Mouse (Mus musculus) adrenal gland, adult 18-20 months (tissue): ENCODE measurements around the gene Gpr162. TPM values are rescaled to one million over a fixed set of nuclear protein-coding genes. Genes with fewer than 3 reads are reported as not detected.
A peak's percentile ranks its signal among the peaks of the same experiment; 100 is the strongest.
"Not testable (repeated sequence)": the region's sequence is repeated elsewhere in the genome, so short reads cannot be mapped to it uniquely, and the experiment has no call there.

ENCODE experiments used
- DNase-seq, 2 experiments: peaks; one replicate each; pipeline ENCODE4 v3.0.0; 2021 to 2022; ENCODE audit warnings: low spot score in 2 of 2
- total RNA-seq, 2 experiments: library from RNA; stranded (reverse); gene quantifications; 1 replicate in 1 of 2; 2 replicates in 1 of 2; pipeline ENCODE4 v1.2.3; 2021

Gpr162 gene
- total RNA-seq, 2 experiments from 2014 or later = 0.76 to 1.8 TPM

DNA sequence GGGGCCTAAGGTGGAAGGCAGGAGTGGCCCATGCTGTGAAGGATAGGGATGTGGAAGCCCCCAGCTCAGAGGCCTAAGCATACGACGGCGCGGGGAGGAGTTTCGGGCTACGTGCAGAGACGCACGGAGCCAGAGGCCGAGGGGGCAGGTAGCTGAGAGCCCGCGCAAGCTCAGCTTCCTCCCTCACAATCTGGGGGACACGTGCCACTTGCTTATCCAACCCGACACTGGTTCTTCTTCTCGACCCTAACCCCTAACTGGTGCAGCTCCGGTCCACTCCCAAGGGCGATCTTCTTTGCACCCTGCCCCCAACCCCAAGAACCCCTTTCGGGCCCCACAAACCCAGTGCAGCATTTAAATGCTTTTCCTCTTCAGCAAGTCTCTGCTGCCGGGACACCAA lies 50.3 kb downstream of the Gpr162 start:
- peak in 1 of 2 experiments; percentile 51 for DNase-seq

- DNase-seq = no peak
Observed at GRCm38 (mm10) chr6:124812848-124813247, 50.9 kb downstream of the Gpr162 start.

DNA sequence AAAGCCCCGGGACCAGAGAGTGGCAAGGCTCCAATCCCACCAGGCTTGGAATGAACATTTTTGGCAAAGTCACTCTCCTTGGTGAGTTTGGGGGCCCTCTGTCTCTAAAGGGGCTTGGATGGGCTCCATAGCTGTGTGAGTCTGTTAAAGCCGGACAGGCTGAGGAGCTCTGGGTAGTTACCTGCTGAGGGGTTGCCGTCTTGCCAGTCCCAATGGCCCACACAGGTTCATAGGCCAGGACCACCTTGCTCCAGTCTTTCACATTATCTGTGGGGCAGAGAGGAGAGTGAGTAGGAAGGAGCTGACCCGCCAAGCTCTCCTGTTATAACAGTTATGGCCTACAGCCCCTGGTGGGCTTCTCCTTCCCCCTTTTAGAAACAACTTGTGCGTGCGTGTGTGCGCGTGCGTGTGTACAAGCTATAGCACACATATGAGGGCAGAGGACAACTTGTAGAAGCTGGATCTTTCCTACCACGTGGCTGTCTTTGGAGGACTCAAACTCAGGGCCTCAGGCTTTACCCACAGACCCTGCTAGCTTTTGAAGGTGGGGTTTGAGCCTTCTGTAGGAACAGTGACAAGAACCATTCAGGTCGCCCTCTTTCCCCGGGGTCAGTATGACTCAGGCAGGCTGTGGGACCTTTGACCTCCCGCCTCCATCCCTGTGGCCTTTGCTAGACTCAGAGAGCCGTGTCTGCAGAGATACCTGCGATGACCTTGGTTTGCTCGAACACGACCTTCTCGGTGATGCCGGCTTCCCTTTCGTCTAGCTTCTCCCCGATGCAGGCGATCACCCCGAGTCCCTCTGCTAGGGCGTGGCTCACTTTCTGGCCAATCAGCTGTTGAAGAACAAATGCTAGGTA lies 51.9 kb downstream of the Gpr162 start:
- no peak for DNase-seq

DNA sequence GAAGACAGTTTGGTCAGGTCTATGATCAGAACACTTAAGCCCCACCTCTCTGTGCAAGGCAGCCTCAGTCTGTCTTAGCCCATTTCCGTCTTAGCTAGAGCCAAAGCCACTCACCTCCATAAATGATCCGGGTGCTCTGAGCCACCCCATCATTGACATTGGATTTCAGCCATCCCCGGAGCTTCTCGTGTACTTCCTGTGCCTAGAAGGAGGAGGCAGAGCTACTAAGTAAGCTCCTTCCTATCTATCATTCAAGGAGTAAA lies 52.4 kb downstream of the Gpr162 start:
- DNase-seq = no peak

- not testable (repeated sequence) for DNase-seq
Observed at GRCm38 (mm10) chr6:124810566-124811402, 53.0 kb downstream of the Gpr162 start.

DNA sequence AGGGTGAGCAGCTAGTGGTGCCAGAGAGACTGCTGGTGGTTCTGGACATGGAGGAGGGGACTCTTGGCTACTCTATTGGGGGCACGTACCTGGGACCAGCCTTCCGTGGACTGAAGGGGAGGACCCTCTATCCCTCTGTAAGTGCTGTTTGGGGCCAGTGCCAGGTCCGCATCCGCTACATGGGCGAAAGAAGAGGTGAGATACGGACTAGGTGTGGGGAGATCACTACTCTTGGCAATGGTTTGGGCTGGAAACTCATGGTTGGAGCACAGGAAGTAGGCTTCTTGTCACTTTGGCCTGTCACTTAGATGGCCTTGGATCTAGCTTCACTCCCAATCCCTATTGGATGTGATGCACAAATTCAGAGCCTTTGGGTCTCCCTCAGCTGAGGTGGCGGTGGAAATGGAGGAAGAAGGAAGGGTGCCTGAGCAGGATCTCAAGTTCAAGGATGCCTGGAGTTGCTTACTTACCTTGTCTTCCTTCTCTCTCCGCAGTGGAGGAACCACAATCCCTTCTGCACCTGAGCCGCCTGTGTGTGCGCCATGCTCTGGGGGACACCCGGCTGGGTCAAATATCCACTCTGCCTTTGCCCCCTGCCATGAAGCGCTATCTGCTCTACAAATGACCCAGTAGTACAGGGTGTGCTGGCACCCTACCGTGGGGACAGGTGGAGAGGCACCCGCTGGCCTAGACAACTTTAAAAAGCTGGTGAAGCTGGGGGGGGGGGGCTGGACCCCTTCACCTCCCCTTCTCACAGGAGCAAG lies 53.8 kb downstream of the Gpr162 start:
- peak in 1 of 2 experiments; percentile 9 for DNase-seq

GRCm38 (mm10) chr6:124809052-124809774 lies 54.6 kb downstream of the Gpr162 start:
- peak; percentile 83 to 85 for DNase-seq

Other genes with a start within 250 kb of the Gpr162 start
- 1 to 10 TPM; 2.0 to 2.8 TPM for gene C1s2, start 227.9 kb downstream of the Gpr162 start, total RNA-seq
- 100 to 1,000 TPM in 1 of 2 experiments, 10 to 100 TPM in 1; 92.9 to 108 TPM for gene Lpcat3, start 201.0 kb downstream of the Gpr162 start, total RNA-seq
- gene Emg1, start 151.8 kb downstream of the Gpr162 start, total RNA-seq = 10 to 100 TPM; 81.0 to 86.4 TPM
- 100 to 1,000 TPM; 285 to 301 TPM for gene Phb2, start 151.6 kb downstream of the Gpr162 start, total RNA-seq
- 10 to 100 TPM in 1 of 2 experiments, 1 to 10 TPM in 1; 9.8 to 11.5 TPM for gene Ptpn6, start 125.3 kb downstream of the Gpr162 start, total RNA-seq
- gene Grcc10, start 122.6 kb downstream of the Gpr162 start, total RNA-seq = 100 to 1,000 TPM; 341 to 388 TPM
- not detected for gene Gm45234, start 108.0 kb downstream of the Gpr162 start, total RNA-seq
- gene Atn1, start 107.5 kb downstream of the Gpr162 start, total RNA-seq = 10 to 100 TPM; 78.4 to 80.2 TPM
- 10 to 100 TPM; 19.8 to 37.7 TPM for gene Eno2, start 94.3 kb downstream of the Gpr162 start, total RNA-seq
- under 1 TPM in 1 of 2 experiments, not detected in 1; 0.90 TPM for gene Lrrc23, start 84.3 kb downstream of the Gpr162 start, total RNA-seq
- gene Spsb2, start 55.3 kb downstream of the Gpr162 start, total RNA-seq = 10 to 100 TPM; 17.3 to 18.9 TPM
- gene Tpi1, start 49.7 kb downstream of the Gpr162 start, total RNA-seq = 100 to 1,000 TPM; 383 to 517 TPM
- gene Usp5, start 34.5 kb downstream of the Gpr162 start, total RNA-seq = 100 to 1,000 TPM; 107 to 128 TPM
- gene Cdca3, start 34.4 kb downstream of the Gpr162 start, total RNA-seq = 1 to 10 TPM in 1 of 2 experiments, under 1 TPM in 1; 0.77 to 2.7 TPM
- gene Gnb3, start 23.7 kb downstream of the Gpr162 start, total RNA-seq = 1 to 10 TPM; 9.2 to 9.6 TPM
- gene P3h3, start 6.2 kb downstream of the Gpr162 start, total RNA-seq = 10 to 100 TPM; 24.1 to 24.4 TPM
- 1 to 10 TPM in 1 of 2 experiments, under 1 TPM in 1; 0.36 to 1.8 TPM for gene Cd4, start 24.2 kb upstream of the Gpr162 start, total RNA-seq
- gene Lag3, start 47.7 kb upstream of the Gpr162 start, total RNA-seq = 1 to 10 TPM; 1.4 to 2.6 TPM
- 100 to 1,000 TPM; 770 to 874 TPM for gene Ptms, start 56.1 kb upstream of the Gpr162 start, total RNA-seq
- 100 to 1,000 TPM; 298 to 321 TPM for gene Mlf2, start 67.4 kb upstream of the Gpr162 start, total RNA-seq
- 100 to 1,000 TPM; 112 to 141 TPM for gene Cops7a, start 101.6 kb upstream of the Gpr162 start, total RNA-seq
- gene Pianp, start 132.7 kb upstream of the Gpr162 start, total RNA-seq = 1 to 10 TPM; 1.6 to 3.0 TPM
- gene Zfp384, start 145.2 kb upstream of the Gpr162 start, total RNA-seq = 10 to 100 TPM; 56.0 to 56.1 TPM
- 10 to 100 TPM; 45.3 to 53.4 TPM for gene Ing4, start 175.8 kb upstream of the Gpr162 start, total RNA-seq
- gene Acrbp, start 185.7 kb upstream of the Gpr162 start, total RNA-seq = 1 to 10 TPM; 7.8 to 9.6 TPM
- gene Lpar5, start 203.9 kb upstream of the Gpr162 start, total RNA-seq = under 1 TPM; 0.40 to 0.93 TPM
- gene Chd4, start 232.0 kb upstream of the Gpr162 start, total RNA-seq = 100 to 1,000 TPM; 150 to 190 TPM